Mouse (Mus musculus): ENCODE results near the gene Gm14403. TPM values are rescaled to one million over a fixed set of nuclear protein-coding genes. Genes with fewer than 3 reads are reported as not detected.
"Not testable (repeated sequence)": the region's sequence is repeated elsewhere in the genome, so short reads cannot be mapped to it uniquely, and the experiment has no call there.

The Gm14403 gene
- polyA plus RNA-seq, 1 experiment from 2014 or later = 5.7 TPM

DNA sequence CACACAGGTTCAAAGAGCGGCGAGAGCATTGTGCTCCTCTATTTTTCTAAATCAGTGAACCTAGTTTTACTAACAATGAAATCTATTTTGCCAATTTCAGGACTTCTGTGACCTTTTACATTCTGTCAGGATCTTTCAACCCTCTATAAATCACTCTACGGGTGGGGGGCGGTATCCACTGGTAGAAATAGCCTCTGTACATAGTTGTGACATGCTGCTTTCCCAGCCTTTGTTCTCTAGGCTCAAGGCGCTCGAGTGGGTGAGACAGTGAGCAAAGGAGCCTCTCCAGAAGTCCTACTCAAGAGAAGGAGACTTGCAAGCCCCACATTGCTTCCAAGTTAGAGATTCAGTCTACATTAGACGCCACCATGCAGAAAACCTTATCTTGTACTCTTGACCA is 20.3 kb downstream of the Gm14403 start:
- not testable (repeated sequence) for H3K9me3 ChIP-seq; H3K36me3 ChIP-seq; H3K9ac ChIP-seq; H3K4me2 ChIP-seq (replicated peaks); H3K4me3 ChIP-seq; H3K27ac ChIP-seq; H3K4me1 ChIP-seq; ATAC-seq (ENCODE audit: insufficient number of reproducible peaks, insufficient read depth, low FRiP score, low TSS enrichment); H3K27me3 ChIP-seq
- WGBS = 84% methylated on average over 7 of the region's 7 CpGs

- H3K4me2 ChIP-seq (replicated peaks); H3K9ac ChIP-seq; H3K36me3 ChIP-seq; H3K4me1 ChIP-seq; H3K4me3 ChIP-seq; ATAC-seq (ENCODE audit: insufficient number of reproducible peaks, insufficient read depth, low FRiP score, low TSS enrichment); H3K9me3 ChIP-seq; H3K27ac ChIP-seq; H3K27me3 ChIP-seq: not testable (repeated sequence)
- WGBS = 76% methylated on average over 1 of the region's 1 CpGs
Measured at GRCm38 (mm10) chr2:177518960-177519359, 20.9 kb downstream of the Gm14403 start.

- no peaks in the 10 kb centered on the region for H3K4me1 ChIP-seq
- H3K27me3 ChIP-seq = no peaks in the 10 kb centered on the region
- 81% methylated on average over 8 of the region's 8 CpGs for WGBS
- H3K27ac ChIP-seq = no peak overlapping the region
- H3K9ac ChIP-seq = no peak overlapping the region
- no peak overlapping the region for H3K4me3 ChIP-seq
- no peak overlapping the region for H3K4me2 ChIP-seq (replicated peaks)
- H3K36me3 ChIP-seq = no peaks in the 10 kb centered on the region
- H3K9me3 ChIP-seq = peaks cover 6% of the 10 kb centered on the region
- no peak for ATAC-seq (ENCODE audit: insufficient number of reproducible peaks, insufficient read depth, low FRiP score, low TSS enrichment)
Measured at GRCm38 (mm10) chr2:177520035-177520434, 22.0 kb downstream of the Gm14403 start.

GRCm38 (mm10) chr2:177523061-177523460 is 25.0 kb downstream of the Gm14403 start:
- 93% methylated on average over 20 of the region's 20 CpGs for whole genome bisulfite sequencing
- Histone ChIP-seq H3K27ac (no peak overlapping the region), H3K27me3 (no peaks in the 10 kb centered on the region), H3K4me3 (no peak overlapping the region), H3K4me2 (replicated peaks) (no peak overlapping the region), H3K9ac (no peak overlapping the region), H3K4me1 (no peaks in the 10 kb centered on the region), H3K36me3 (no peaks in the 10 kb centered on the region), H3K9me3 (peaks cover 6% of the 10 kb centered on the region)
- no peak for ATAC-seq (ENCODE audit: insufficient number of reproducible peaks, insufficient read depth, low FRiP score, low TSS enrichment)

- H3K27ac ChIP-seq; H3K4me2 ChIP-seq (replicated peaks); H3K9me3 ChIP-seq; ATAC-seq (ENCODE audit: insufficient number of reproducible peaks, insufficient read depth, low FRiP score, low TSS enrichment); H3K27me3 ChIP-seq; H3K4me3 ChIP-seq; H3K4me1 ChIP-seq; H3K9ac ChIP-seq; H3K36me3 ChIP-seq: not testable (repeated sequence)
- 88% methylated on average over 6 of the region's 6 CpGs for WGBS
Measured at GRCm38 (mm10) chr2:177523674-177524073, 25.7 kb downstream of the Gm14403 start.

DNA sequence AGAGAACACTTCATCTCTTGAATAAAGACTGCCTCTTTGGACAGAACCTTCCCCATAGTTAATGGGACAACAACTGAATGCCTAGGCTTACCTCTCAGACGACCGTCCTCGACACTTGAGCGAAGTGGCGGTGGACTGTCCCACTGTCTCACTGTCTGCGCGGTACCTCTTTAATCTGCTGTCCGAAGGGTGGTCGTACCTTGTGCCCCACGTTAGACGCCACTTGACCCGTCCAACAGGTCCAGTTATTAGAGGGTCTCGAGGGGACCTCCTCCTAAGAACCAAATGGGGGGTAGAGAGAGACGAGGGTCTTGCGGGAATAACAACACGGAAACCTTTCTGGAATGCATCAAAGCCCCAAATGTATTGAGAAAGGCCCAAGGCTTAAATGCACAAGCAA is 26.2 kb downstream of the Gm14403 start:
- H3K4me2 ChIP-seq (replicated peaks); H3K9ac ChIP-seq; H3K36me3 ChIP-seq; H3K27ac ChIP-seq; H3K4me1 ChIP-seq; H3K9me3 ChIP-seq; H3K4me3 ChIP-seq; H3K27me3 ChIP-seq; ATAC-seq (ENCODE audit: insufficient number of reproducible peaks, insufficient read depth, low FRiP score, low TSS enrichment): not testable (repeated sequence)
- 94% methylated on average over 16 of the region's 16 CpGs for WGBS

DNA sequence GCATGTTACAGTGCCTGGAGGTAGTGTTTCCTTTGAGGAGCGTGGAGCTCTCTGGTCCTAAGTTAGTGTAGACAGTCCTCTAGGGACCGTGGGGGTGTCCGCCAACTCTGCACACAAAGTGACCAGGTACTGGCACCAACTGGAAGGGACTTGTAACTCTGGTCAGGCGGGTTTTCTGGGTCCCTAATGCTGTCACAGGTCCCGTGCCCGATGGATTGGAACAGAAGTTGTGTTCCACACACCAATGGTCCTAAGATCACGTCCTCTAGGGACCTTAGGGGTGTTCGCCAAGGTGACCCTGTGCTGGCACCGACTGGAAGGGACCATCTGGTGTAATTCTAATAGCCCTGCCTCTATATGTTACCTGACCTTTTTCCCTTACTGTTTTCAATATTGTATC is 37.9 kb downstream of the Gm14403 start:
- no peaks in the 10 kb centered on the region for H3K4me1 ChIP-seq
- WGBS = 84% methylated on average over 9 of the region's 9 CpGs
- H3K9me3 ChIP-seq = no peaks in the 10 kb centered on the region
- no peak overlapping the region for H3K9ac ChIP-seq
- no peak overlapping the region for H3K4me3 ChIP-seq
- no peak overlapping the region for H3K27ac ChIP-seq
- H3K4me2 ChIP-seq (replicated peaks) = no peak overlapping the region
- H3K36me3 ChIP-seq = no peaks in the 10 kb centered on the region
- no peak for ATAC-seq (ENCODE audit: insufficient number of reproducible peaks, insufficient read depth, low FRiP score, low TSS enrichment)
- no peaks in the 10 kb centered on the region for H3K27me3 ChIP-seq

DNA sequence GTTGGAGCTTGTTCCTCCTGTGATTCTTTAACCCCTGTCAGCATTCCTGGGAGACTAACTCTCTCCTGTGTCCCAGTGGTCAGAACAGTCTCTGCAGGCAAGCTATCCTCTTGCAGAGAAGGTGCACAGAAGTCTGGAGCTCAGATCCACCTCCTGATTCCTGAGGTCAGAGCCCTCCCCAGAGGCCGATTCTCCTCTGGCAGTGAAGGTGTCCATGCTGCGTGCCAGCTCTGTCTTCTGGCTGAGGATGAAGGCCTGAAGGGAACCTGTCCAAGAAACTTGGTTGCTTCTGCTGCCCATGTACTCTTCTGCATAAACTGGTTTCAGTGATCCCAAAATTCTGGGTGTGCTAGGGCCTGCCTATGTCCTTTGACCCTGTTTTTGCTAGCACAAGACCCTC is 39.1 kb downstream of the Gm14403 start:
- not testable (repeated sequence) for H3K9ac ChIP-seq; H3K27me3 ChIP-seq; ATAC-seq (ENCODE audit: insufficient number of reproducible peaks, insufficient read depth, low FRiP score, low TSS enrichment); H3K36me3 ChIP-seq; H3K27ac ChIP-seq; H3K4me2 ChIP-seq (replicated peaks); H3K9me3 ChIP-seq; H3K4me3 ChIP-seq; H3K4me1 ChIP-seq
- WGBS = 81% methylated on average over 2 of the region's 2 CpGs

GRCm38 (mm10) chr2:177537717-177538116 is 39.7 kb downstream of the Gm14403 start:
- H3K4me3 ChIP-seq; ATAC-seq (ENCODE audit: insufficient number of reproducible peaks, insufficient read depth, low FRiP score, low TSS enrichment); H3K36me3 ChIP-seq; H3K27me3 ChIP-seq; H3K27ac ChIP-seq; H3K9me3 ChIP-seq; H3K9ac ChIP-seq; H3K4me1 ChIP-seq; H3K4me2 ChIP-seq (replicated peaks): not testable (repeated sequence)
- 87% methylated on average over 5 of the region's 5 CpGs for WGBS

GRCm38 (mm10) chr2:177555261-177555660 is 57.2 kb downstream of the Gm14403 start:
- not testable (repeated sequence) for H3K4me2 ChIP-seq (replicated peaks); H3K4me1 ChIP-seq; H3K27ac ChIP-seq; H3K27me3 ChIP-seq; H3K4me3 ChIP-seq; H3K9ac ChIP-seq; H3K9me3 ChIP-seq; H3K36me3 ChIP-seq; ATAC-seq (ENCODE audit: insufficient number of reproducible peaks, insufficient read depth, low FRiP score, low TSS enrichment)
- WGBS = no CpG with 5 or more reads among the region's 1 CpGs

Other genes with a start within 250 kb of the Gm14403 start
- not detected in 2 replicates for gene Gm14409, start 231.2 kb upstream of the Gm14403 start, polyA plus RNA-seq (2016; fragmentation: Nextera tagmentation; extraction: Ambion mirVana)
- gene Gm14412, start 173.9 kb upstream of the Gm14403 start, polyA plus RNA-seq (2016; fragmentation: Nextera tagmentation; extraction: Ambion mirVana) = 0.47 and 0.52 TPM in 2 replicates
- 12.1 and 12.4 TPM in 2 replicates for gene Gm14418, start 99.9 kb upstream of the Gm14403 start, polyA plus RNA-seq (2016; fragmentation: Nextera tagmentation; extraction: Ambion mirVana)
- gene Zfp970, start 33.5 kb upstream of the Gm14403 start, polyA plus RNA-seq (2016; fragmentation: Nextera tagmentation; extraction: Ambion mirVana) = 14.9 TPM in 2 replicates
- gene Gm14406, start 80.0 kb downstream of the Gm14403 start, polyA plus RNA-seq (2016; fragmentation: Nextera tagmentation; extraction: Ambion mirVana) = not detected in 2 replicates